Mouse (Mus musculus) urinary bladder, postnatal 10 days (tissue): ENCODE data around the gene Gm20388.

Experiments
- DNase-seq: peaks from one replicate; pipeline ENCODE4 v3.0.0; 2022; ENCODE audit warnings: low spot score

The Gm20388 gene

GRCm38 (mm10) chr8:120475462-120476201 lies 565.0 kb downstream of the Gm20388 start:
- no peak for DNase-seq

- no peak for DNase-seq
Observed at GRCm38 (mm10) chr8:120476711-120477575, 566.3 kb downstream of the Gm20388 start.

- DNase-seq = no peak
Observed at GRCm38 (mm10) chr8:120478754-120479153, 568.1 kb downstream of the Gm20388 start.

- no peak for DNase-seq
Observed at GRCm38 (mm10) chr8:120479691-120480090, 569.0 kb downstream of the Gm20388 start.

GRCm38 (mm10) chr8:120482015-120482689 lies 571.5 kb downstream of the Gm20388 start:
- DNase-seq = no peak

GRCm38 (mm10) chr8:120484460-120484859 lies 573.8 kb downstream of the Gm20388 start:
- no peak for DNase-seq

GRCm38 (mm10) chr8:120485116-120485515 lies 574.5 kb downstream of the Gm20388 start:
- no peak for DNase-seq

GRCm38 (mm10) chr8:120485551-120486476 lies 575.2 kb downstream of the Gm20388 start:
- no peak for DNase-seq

- DNase-seq = no peak
Observed at GRCm38 (mm10) chr8:120486477-120487376, 576.1 kb downstream of the Gm20388 start.

GRCm38 (mm10) chr8:120487377-120487728 lies 576.7 kb downstream of the Gm20388 start:
- no peak for DNase-seq

- DNase-seq = no peak
Observed at GRCm38 (mm10) chr8:120487729-120488510, 577.3 kb downstream of the Gm20388 start.

GRCm38 (mm10) chr8:120488636-120489131 lies 578.0 kb downstream of the Gm20388 start:
- no peak for DNase-seq

- DNase-seq = no peak
Observed at GRCm38 (mm10) chr8:120489142-120489754, 578.6 kb downstream of the Gm20388 start.

GRCm38 (mm10) chr8:120489771-120490281 lies 579.2 kb downstream of the Gm20388 start:
- DNase-seq = no peak

- no peak for DNase-seq
Observed at GRCm38 (mm10) chr8:120490354-120491141, 579.9 kb downstream of the Gm20388 start.

GRCm38 (mm10) chr8:120491166-120491793 lies 580.6 kb downstream of the Gm20388 start:
- DNase-seq = no peak

GRCm38 (mm10) chr8:120492193-120492880 lies 581.7 kb downstream of the Gm20388 start:
- DNase-seq = no peak
